Mouse (Mus musculus): ENCODE measurements around the gene Cstf1. TPM values are rescaled to one million over a fixed set of nuclear protein-coding genes. Genes with fewer than 3 reads are reported as not detected.

Gene Cstf1
- polyA plus RNA-seq, 1 experiment from 2014 or later, result 48.5 TPM

DNA sequence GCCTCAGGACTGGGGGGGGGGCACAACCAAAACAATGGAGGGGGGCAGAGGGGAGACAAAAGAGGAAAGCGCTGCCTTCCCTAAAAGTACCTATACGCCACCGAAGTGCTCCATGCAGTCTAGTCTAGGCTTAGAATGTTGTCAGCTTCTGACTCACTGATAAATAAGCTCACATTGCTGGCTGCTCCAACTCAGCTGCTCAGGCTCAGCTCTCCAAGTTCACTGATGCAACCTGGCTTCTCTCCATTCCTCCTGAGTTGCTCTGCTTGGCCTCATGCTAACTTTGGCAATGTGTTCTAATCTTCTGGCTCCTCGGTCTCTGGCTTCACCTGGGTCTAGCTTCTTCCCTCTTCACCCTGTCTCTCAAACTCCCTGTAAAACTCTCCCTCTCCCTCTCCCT is 6.1 kb downstream of the Cstf1 start:
- DNase-seq (ENCODE audit: low spot score), result no peak

DNA sequence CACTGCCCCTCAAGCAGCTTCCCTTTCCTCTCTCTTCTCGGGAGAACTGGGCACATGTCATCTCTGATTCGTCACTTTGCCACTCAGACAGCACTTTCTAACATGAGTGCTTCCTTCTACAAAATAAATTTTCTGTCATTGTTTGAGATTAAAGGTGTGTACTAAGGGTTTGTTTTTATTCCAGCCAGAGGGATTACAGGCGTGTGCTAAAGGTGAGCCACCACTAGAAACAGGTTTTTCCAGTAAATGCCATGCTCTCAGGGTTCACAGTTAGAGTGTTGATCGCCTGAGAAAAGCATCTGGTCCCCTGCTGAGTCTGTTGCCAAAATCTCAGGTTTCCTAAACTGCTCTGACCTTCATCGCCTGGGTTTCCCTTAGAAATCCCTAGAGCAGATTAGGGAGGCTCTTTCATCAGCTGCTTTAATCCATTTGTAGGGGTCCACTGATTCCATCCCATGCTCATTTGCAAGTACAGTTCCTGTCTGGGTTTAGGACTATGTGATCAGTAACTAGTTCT is 6.6 kb downstream of the Cstf1 start:
- DNase-seq (ENCODE audit: low spot score), result no peak

DNA sequence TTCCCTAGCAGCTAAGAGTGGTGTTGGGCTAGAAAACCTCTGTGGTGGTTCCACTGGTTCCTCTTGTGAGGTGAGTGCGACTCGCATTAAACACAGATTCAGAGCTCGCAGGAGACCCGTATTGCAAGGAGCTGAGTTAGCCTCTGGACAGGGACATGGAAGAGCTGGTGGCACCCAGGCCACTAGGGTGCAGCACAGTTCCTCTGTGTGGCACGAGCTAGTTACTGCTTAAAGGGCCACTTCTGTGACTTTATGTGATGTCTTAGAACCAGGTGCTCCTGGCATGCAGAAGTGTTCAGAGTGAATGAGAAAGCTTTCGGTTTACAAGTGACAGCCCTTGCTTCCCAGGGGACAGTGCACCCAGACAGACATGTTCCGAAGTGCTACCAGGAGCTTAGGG is 7.9 kb downstream of the Cstf1 start:
- peak; percentile 83 for DNase-seq (ENCODE audit: low spot score)

DNA sequence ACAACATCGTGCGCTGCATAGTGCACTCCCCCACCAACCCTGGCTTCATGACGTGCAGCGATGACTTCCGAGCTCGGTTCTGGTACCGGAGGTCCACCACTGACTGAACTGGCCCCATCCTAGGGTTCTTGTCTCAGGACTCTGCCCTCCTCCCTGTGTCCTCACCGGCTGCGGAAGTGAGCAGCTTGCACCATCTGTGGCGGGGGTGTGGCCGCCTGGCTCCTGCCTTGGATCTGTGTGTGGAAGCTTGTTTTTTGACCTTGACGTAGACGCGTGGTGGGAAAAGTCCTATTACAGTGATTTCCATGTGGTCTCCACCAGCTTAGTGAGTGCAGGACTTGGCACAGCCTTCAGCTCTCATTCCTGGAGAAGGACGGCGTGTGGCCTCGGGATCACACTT is 10.0 kb downstream of the Cstf1 start:
- no peak for DNase-seq (ENCODE audit: low spot score)

DNA sequence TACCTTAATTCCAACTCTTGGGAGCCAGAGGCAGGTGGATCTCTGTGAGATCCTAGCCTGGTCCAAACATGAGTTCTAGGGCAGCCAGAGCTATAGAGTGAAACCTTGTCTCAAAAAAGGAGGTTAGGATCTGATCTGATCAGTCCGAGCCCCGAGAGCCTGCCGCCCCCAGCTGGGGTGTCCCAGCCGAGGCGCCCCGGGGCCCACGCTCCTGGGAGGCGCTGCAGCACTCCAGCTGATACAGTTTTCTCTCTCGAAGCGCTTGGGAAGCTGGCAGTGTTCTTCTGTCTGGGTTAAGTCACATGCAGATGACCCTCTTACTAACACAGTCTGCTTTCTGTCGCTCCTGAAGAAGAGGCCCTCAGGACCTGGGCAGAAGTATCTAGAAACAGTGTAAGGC is 10.9 kb downstream of the Cstf1 start:
- DNase-seq (ENCODE audit: low spot score), result no peak

DNA sequence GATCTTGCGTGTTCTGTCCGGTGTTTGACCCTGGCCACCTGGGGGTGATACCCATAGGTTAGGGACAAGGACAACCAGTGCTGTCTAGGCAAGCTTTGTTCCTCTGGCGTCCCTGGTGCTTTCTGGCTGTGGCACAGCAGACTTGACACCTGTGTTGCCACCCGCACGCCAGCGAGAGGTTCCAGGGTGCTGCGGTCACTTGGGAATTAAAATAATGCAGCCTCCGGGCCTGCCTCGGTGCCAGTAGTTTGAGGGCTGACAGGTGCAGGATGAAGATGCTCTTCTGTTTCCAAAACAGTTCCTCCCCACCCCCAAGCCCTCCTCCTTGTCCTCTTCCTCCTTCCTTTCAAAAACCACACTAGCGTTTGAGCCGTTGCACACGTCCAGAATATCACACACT is 11.4 kb downstream of the Cstf1 start:
- DNase-seq (ENCODE audit: low spot score), result peak; percentile 72

DNA sequence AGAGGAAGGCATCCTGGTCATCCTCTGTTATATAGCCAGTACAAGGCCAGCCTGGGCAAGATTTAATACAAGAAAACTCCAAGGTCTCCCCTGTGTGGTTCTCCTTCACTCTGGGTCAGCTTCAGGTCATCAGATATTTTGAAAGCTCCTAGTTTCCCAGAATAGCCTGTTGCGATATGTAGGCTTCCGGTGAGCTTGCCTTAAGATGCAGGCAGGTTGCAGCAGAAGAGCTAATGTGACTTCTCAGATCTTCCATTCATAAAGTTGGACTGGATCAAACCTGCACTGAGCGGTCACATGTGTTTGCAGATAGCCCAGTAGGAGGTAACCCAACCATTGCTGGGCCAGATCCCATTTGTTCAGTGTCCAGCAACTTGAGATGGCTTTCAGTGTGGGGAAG is 14.2 kb downstream of the Cstf1 start:
- DNase-seq (ENCODE audit: low spot score), result no peak

DNA sequence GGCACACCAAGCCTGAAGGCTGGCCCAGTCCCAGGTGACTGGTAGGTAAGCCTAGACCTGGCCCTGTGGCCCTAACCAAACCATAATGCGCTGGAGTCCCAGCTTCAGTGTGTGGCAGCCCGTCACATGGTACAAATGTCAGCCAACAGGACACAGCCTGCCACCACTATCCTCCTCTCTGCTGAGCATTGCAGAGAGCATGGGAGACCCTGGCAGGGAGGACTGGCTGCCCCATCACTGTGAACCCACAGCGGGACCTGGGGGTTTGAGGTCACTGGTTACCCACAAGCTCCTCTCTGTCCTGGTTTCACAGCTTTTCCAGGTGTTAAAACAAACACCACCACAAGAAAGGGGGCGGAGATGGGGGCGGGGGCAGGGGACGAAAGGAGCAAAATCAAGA is 19.9 kb downstream of the Cstf1 start:
- DNase-seq (ENCODE audit: low spot score), result peak; percentile 74

DNA sequence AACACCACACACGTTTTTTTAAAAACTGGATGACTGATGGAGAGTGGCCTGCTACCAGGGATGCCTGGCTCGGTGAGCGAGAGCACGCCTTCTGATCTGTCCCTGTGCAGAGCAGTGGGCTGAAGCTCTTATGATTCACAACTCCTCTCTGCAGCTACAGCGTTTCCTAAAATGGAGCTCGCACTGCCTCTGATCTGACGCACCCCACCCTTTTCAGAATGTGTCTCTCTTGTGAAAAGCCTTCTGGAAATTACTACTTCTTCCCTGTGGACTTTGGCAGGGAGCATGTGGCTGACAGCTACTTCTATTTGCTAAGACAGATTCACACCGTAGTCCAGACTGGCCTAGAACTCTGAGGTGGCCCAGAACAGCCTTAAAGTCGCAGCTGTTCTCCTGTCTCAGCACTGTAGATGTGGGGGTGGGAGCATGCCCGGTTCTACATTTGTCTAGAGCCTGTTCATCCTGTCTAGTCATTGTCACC is 21.6 kb downstream of the Cstf1 start:
- DNase-seq (ENCODE audit: low spot score), result peak; percentile 63

DNA sequence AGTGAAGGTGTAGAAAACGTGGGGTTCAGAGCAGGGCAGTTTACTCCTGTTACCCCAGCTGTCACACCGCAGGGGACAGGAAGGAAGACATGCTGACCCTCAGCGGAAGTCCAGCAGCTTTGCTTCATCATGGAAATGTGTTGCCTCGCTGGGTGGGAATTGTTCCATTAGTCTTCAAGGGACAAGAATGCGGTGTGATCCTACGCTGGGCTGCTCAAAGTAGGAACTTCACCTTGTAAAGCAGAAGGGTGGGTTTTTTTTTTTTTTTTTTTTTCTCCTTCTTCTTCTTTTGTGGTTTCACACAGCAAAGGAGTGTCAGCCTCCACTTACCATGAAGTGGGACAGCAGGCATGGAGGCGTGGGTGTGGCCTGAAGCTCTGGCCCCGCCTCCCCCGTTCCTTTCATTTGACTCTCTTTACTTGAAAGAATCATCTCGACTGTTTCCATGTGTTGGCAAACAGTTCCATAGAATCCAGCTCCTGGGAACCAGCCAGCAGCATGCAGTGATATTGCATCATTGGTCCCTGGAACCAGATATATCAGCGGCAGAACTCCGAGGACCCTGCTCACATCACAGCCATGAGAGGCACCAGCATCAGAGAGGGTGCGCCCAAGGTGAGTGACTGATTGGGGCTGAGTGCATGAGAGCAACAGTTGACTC is 23.0 kb downstream of the Cstf1 start, which contains the start of gene Cass4:
Gene Cass4, plus strand, starts transcription at position 404 of the 661 bp plus-strand sequence.
- peak; percentile 68 for DNase-seq (ENCODE audit: low spot score)

DNA sequence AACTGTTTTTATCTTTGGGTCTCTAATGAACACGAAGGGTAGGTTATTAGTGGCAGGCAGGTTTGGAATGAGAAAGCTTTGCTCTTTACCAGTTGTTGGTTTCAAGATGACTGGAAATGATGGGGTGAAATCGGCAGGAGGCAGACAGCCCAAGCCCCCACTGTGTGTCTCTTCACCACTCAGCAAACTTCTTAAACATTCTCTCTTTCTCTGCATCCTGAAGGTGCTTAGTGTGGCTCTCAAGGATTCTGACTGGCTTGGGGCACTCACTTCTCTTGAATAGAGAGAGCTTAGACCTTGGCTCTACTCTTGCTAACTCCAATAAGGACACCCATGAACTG is 23.5 kb downstream of the Cstf1 start:
- DNase-seq (ENCODE audit: low spot score), result no peak

DNA sequence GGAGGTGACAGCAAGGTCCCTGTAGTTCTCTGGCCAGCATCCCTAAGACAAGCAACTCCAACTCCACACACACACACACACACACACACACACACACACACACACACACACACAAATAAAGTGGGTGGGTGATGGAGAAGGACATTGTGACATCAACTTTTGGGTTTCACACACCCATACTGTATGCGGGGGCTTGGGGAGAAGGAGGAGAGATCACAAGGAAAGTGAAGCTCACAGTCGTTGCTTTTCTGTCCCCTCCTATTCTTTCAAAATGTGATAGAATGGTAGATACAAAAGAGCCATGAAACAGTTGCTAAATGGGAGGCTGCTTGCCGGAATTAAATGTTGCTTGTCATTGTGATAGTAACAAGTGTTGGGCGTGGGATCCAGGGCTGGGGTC is 24.2 kb downstream of the Cstf1 start:
- no peak for DNase-seq (ENCODE audit: low spot score)

DNA sequence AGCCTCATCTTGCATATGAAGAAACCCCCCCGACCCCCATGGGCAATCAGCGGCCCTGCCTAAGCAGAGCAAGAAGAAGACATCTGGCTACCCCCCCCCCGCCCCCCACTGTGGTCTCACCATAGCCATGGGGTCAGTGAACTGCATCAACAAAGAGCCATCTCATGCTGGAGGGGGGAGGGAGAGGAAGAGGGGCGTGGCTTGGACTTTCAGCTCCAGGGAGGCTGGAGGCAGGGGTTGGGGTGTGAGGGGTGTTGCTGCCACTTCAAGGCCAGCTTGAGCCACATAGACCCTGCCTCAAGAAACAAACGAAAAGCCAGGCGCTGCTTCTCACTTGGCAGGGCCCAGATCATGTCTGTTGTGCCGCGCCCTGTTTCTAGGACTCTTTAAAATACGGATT is 25.5 kb downstream of the Cstf1 start:
- DNase-seq (ENCODE audit: low spot score), result no peak

DNA sequence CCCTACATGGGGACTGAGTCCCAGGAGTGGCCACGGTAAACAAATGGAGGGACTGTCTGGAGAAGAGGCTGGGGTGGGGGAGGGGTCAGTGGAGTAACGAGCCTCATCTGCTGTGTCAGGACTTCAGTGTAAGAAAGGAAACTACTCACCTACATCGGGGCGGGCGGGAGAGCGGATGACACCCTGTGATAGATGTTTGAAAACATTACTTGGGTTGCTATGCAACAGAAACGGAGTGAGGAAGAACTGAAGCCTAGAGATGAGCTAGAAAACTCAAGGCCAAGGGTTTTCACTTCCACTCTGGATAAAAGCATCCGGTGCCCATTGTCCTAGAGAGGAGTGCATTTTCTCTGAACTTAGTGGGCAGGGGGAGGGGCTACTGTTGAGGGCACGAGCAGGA is 29.4 kb downstream of the Cstf1 start:
- peak; percentile 81 for DNase-seq (ENCODE audit: low spot score)

DNA sequence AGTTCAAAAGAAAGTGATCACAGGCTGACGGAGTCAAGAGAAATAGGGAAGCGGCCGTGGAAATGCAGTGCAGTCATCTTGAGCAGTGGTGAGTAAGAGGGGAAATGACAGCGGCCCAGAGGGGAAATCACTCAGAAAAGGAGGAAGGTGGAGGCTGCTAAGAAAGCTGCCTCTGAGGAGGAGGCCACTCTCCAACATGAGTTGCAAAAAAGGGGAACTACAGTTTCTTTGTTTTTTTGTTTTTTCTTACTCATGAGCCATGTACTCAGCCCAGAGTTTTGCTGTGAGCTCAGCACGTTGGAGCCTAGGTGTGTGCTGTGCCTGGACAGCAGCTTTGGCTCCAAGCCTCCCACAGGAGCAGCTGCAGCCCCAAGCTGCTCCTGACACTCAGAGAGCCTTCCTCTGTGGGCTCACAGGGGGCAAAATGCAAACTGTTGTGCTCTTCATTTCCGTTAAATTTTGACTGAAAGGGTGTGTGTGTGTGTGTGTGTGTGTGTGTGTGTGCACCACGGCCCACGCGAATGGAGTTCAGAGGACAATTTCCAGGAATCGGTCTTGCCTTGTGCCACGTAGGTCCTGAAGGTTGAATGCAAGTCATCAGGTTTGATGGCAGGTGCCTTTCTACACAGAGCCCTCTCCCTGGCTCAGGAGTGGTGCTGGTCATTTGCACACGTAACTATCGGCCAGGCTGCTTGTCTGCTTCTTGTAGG is 30.8 kb downstream of the Cstf1 start:
- DNase-seq (ENCODE audit: low spot score), result peak; percentile 56

DNA sequence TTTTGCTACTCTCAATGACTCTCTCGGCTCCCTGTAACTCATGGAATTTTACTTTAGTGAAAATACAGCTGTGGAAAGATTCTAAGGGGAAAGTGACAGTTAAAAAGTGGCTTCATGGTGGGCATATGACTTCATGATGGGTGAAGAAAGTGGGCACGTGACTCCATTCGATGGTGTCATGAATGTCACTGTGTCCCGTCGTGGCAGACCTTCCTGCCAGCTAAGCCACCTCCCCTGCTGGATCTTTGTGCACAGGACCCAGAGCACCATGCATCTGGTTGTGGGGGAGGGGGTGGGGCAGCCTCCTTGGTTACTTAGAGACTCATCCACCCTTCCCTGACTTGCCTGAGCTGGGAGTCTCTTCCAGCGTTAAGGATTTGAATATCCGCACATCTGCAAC is 33.8 kb downstream of the Cstf1 start:
- DNase-seq (ENCODE audit: low spot score), result no peak

DNA sequence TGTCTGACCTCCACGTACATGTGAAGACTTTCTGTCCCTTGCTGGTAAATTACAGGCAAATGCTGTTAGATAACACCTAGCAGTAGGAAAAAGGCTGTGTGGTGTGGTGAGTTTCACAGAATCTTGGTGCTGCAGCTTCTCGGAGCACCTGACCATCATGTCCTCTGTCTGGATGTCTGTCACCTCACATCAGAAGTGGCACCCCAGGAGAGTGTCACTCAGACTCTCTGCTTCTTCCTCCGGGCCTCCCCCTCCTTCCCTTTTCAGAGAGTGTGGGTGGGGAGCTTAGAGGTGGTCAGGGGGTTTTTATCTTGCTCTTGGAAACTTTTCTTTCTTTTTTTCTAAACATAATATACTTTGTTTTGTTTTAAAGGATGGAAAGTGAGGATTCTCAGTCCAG is 34.5 kb downstream of the Cstf1 start:
- DNase-seq (ENCODE audit: low spot score), result no peak

DNA sequence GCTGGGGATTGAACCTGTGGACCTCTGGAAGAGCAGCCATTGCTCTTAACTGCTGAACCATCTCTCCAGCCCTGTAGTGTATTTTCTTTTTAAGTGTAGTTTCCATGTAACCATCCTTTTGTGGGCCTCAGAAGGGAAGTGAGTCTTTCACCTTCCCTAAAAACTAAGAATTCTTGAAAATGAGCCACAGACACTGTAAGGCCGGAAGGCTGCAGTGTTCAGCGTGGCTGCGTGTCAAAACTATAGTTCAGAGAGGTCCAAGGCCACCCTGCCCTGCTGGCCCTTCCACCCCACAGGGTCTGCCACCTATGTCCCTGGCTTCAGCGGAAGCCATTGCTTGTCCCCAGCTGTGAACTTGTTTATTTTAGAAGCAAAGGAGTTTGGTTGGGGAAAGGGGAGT is 35.7 kb downstream of the Cstf1 start:
- DNase-seq (ENCODE audit: low spot score), result no peak

DNA sequence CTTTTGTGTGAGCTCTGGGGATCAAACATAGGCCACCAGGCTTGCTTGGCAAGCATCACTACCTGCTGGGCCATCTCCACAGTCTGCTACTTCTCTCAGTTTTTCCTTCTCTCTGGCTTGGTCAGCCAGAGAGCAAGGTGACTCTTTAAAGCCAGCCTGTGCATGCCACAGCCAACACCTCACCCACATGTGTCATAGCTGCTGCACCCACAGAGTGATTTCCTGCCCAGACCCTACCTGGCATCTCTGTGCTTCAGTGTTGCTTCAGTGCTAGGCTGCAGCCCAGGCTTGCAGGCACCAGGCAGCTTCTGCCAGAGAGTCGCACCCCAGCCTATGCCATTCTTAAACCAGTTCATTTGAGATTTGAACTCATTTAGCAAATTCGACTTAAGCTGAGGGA is 37.0 kb downstream of the Cstf1 start:
- no peak for DNase-seq (ENCODE audit: low spot score)

DNA sequence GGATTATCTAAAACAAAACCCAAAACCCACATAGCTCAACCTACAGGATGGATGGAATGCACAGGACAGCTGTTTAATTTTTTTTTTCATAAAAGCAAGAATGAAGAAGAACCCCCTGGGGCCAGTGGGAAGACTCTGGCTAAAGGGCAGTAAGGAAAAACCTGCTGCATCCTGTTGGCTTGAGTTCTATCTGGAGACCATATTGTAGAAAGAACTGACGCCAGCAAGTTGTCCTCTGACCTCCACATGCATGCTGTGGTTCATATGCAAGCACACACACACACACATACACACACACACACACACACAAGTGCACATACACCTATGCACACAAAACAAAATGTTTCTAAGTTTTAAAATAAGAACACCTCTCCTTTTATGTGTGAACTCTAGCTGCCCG is 40.2 kb downstream of the Cstf1 start:
- no peak for DNase-seq (ENCODE audit: low spot score)

DNA sequence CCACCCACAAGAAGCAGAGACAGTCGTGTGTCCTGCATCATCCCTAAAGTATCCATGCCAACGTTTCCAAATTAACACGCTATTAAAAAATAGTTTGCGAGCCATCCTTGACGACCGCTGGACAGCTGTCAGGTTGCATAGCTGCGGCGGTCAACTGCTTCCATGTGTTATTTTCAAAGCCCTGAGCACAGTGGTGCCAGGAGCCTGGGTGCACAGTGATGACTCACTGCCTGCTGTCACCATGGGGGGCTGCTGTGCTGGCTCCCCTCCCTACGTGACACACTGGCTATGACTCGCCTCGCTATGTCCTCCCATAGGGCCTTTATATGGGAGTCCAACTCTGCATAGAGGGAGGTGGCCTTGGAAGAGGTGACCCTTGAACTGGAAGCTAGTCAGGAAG is 40.6 kb downstream of the Cstf1 start:
- no peak for DNase-seq (ENCODE audit: low spot score)

DNA sequence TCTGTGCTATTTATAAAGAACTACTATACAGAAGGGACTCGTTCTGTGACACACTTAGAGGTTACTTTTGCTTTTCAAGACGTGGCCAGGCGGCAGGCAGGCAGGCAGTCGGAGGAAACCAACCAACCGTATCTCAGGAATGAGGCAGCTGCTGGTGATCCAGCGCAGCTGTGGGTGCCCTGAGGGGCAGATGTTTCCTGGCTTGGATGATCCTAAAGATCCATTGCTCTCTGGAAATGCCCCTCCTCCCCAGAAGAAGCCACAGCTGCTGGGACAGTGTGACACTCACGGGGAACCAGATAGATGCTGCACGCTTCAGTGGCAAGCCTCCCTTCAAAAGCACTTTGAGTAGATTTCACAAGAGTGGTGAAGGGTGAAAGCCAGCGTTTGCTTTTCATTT is 42.0 kb downstream of the Cstf1 start:
- DNase-seq (ENCODE audit: low spot score), result peak; percentile 40

DNA sequence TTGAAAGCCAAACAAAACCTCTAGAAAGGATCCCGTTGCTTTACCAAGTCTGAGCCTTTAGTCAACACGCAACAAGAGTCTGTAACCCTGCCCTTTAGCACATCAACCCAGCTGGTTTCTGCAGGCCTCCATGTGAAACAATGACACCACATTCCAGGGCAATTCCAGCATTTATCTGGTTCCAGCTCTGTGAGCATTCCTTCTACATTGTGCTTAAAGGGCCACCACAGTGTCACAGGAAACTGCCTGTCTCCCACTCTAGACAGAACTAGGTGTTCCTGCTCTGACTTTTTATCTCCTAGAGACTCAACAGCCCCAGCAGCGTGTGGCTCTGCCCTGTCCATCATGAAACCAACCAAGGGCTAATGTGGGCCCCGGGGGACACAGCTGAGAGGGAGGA is 42.8 kb downstream of the Cstf1 start:
- DNase-seq (ENCODE audit: low spot score), result no peak

Measured in thymus, postnatal 0 days (tissue).